Mouse (Mus musculus) NIH3T3 (cell line): ENCODE measurements at regions not wholly inside any gene's neighbourhood (a gene's known extent, or its start where the extent isn't known, plus 50 kb on each side); places are given as distances from the start of the nearest gene placed in this dataset.

Source experiments
- DNase-seq: peaks from one replicate; pipeline ENCODE4 v3.0.0-alpha.2; 2012; ENCODE audit warnings: low read depth

GRCm38 (mm10) chr16:91156506-91156905 is 61.6 kb upstream of the 4932438H23Rik start:
- no peak for DNase-seq

GRCm38 (mm10) chr16:91160679-91161078 is 64.6 kb upstream of the Olig2 start:
- DNase-seq: peak; percentile 11

GRCm38 (mm10) chr16:91161616-91162015 is 63.6 kb upstream of the Olig2 start:
- DNase-seq: peak; percentile 70

GRCm38 (mm10) chr16:91162381-91162780 is 62.9 kb upstream of the Olig2 start:
- peak; percentile 4 for DNase-seq

- DNase-seq: no peak
These were observed 59.4 kb upstream of the Olig2 start for GRCm38 (mm10) chr16:91165906-91166305.

GRCm38 (mm10) chr16:91166866-91167265 is 58.4 kb upstream of the Olig2 start:
- peak; percentile 44 for DNase-seq

GRCm38 (mm10) chr16:91168398-91168797 is 56.9 kb upstream of the Olig2 start:
- no peak for DNase-seq

- no peak for DNase-seq
These were observed 55.4 kb upstream of the Olig2 start for GRCm38 (mm10) chr16:91169829-91170228.

- DNase-seq: no peak
These were observed 53.3 kb upstream of the Olig2 start for GRCm38 (mm10) chr16:91171911-91172440.

- no peak for DNase-seq
These were observed 52.7 kb upstream of the Olig2 start for GRCm38 (mm10) chr16:91172510-91172909.

- no peak for DNase-seq
These were observed 52.0 kb upstream of the Olig2 start for GRCm38 (mm10) chr16:91173241-91173640.

GRCm38 (mm10) chr16:91173870-91174278 is 51.4 kb upstream of the Olig2 start:
- no peak for DNase-seq

- DNase-seq: no peak
These were observed 50.9 kb upstream of the Olig2 start for GRCm38 (mm10) chr16:91174401-91174800.
